Mouse (Mus musculus) large intestine, adult 2 months (tissue): ENCODE data around the gene Ankfy1. TPM values are rescaled to one million over a fixed set of nuclear protein-coding genes. Genes with fewer than 3 reads are reported as not detected.
"Not testable (repeated sequence)": the region's sequence is repeated elsewhere in the genome, so short reads cannot be mapped to it uniquely, and the experiment has no call there.

ENCODE experiments used
- DNase-seq: peaks from one replicate; pipeline ENCODE4 v3.0.0-alpha.2; 2012; ENCODE audit warnings: low read depth, low spot score
- WGBS: fragments of 180-500 bp; shearing (Covaris S2); methylation state at CpG from one replicate; pipeline ENCODE4 v1.1.7; 2018; 5-methylcytosine and 5-hydroxymethylcytosine counted together
- polyA plus RNA-seq: library from polyadenylated mRNA; depleted of rRNA; stranded (reverse); fragments of >200 nt; gene quantifications from 2 replicates; pipeline ENCODE4 v1.2.3, GENCODE M21; 2012; rRNA removed

The Ankfy1 gene
- polyA plus RNA-seq, result 25.5 and 35.2 TPM in 2 replicates

DNA sequence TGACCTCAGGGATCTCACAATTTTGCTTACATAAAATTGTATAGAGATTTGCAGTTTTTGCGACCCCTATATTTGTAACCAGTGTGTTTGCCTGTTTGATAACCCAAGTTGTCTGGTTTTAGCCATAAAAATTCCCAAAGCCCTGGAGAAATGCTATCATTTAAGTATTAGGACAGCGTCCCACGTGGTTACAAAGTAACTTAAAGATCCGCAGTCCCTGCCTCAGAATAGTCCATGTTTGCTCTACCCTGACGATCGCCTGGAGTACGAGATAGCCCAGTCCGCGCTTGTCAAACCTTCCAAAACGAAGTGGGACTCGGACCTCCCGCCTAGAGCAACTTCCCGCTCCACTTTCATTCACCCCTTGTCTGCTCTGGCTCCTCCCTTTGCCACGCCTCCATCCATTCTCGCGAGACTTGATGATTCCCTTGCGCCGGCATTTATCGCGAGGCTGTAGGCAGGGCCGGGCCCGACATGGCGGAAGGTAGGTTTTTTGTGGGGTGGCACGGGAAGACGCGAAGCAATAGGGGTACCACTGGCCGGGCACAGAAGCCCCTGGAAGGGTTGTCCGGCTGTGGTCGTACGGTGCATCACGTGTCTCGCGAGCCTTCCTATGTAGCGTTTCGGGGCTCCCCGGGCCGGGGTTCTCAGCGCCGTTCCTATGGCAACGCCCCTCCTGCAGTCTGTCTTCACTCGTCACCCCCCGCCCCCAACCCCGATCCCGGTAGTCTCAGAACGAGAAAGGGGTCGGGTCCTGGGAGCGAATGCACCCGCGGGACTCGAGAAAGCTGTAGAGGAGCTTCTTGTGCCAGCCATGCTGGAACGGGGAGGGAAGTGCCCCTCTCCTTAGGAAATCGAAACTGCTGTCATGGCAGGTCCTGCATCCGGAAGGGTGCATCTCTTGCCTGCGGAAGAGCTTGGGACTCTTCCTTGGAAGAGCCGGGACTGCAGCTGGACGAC, at the start of gene Ankfy1:
Gene Ankfy1, plus strand, starts transcription at position 456 of the 960 bp plus-strand sequence.
- WGBS, result under 1% methylated on average over 56 of the region's 56 CpGs
- peak; percentile 95 for DNase-seq

DNA sequence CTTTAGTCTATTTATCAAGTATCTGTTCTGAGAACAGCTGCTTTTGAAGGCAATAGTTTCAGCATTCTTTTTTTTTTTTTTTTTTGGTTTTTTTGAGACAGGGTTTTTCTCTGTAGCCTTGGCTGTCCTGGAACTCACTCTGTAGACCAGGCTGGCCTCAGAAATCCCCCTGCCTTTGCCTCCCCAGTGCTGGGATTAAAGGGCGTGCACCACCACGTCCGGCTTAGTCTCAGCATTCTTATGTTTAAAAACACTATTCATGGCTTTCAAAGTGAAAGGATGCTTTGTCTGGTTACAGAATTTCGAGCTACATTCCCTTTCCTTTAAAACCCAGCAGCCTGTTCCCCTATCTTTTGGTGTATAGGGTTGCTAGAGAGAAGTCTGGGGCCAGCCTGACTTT, 47.1 kb upstream of the Ankfy1 start:
- DNase-seq, result no peak
- WGBS, result 60% methylated on average over 4 of the region's 4 CpGs

DNA sequence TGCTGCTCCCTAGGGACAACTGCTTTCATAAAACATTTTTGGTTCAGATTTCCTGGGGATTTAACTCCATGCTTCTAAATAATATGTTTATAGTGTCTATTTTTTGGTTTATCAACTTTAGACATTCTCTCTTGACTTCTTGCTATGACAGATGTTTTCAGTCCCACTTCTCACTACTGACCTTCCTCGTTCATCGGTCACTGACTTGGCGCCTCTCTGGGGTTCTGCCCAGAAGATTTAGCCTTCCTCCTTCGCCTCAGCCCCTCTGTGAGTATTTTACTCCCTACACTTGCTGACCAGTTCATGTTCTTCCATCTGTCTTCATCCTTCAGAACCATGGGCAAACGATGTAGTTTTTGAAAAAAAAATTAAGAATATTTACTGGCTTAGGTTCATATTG, 44.4 kb upstream of the Ankfy1 start:
- no peak for DNase-seq
- 75% methylated on average over 5 of the region's 5 CpGs for WGBS

DNA sequence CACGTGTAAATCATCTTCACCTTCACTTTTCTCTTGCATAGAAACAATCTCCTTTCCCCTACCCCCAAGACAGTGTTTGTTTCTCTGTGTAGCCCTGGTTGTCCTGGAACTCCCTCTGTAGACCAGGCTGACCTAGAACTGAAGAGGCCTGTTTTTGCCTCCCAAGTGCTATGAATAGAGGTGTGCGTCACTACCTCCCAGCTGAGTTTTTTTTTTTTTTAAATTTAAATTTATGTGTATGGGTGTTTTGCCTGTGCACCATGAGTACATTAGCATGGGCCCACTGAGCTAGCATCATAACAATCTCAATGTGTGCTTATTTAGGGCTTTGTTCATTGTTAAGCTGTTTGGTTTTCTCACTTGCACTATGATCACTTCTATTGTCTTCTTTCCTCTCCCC, 39.5 kb upstream of the Ankfy1 start:
- WGBS, result 65% methylated on average over 2 of the region's 2 CpGs
- no peak for DNase-seq

DNA sequence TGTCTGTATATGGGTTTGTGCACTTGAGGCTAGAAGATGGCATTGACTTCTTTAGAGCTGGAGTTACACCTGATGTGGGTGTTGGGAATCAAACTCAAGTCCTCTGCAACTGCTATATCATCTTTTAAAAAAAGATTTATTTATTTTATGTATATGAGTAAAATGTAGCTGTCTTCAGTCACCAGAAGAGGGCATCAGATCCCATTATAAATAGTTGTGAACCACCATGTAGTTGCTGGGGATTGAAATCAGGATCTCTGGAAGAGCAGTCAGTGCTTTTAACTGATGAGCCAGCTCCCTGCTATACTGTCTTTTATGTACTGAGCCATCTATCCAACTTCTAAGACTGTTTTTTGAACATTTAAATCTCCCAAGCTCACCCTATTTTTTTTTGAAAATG, 29.9 kb upstream of the Ankfy1 start:
- no peak for DNase-seq

DNA sequence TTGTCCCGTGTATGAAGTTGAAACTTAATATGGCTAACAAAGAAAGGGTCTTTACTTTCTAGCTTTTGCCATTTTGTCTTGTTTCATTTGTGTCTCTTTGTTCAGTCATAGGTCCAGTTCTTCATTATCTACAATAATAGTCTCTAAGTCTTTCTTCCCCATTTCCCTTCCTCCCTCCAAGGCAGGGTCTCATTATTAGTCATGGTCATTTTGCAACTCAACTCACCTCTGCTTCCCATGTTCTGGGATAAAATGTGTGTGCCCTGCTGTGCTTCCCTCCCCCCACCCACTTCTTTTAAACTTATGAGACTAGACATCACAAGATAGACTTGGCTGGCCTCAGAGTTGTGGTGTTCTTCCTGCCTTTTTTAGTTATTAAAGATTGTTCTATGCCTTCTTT, 29.4 kb upstream of the Ankfy1 start:
- DNase-seq, result no peak
- WGBS, result 91% methylated on average over 1 of the region's 1 CpGs

DNA sequence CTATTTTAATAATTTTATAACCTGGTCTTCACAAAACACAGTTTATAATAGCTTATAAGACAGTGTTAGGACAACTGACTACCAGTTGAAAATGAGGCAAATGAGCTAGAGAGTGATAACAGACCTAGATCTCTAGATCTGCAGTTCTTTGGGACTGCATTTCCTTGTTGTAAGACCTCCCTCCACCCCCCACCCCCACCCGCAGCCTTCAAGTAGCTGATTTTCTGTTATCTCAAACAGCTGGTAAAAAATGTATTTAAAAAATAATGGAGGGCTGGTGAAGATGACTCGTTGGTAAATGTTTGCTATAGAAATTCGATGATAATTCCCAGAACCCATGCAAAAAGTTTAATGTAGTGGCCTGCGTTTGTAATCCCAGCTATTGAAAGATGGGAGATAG, 25.2 kb upstream of the Ankfy1 start:
- DNase-seq, result no peak
- WGBS, result 92% methylated on average over 4 of the region's 4 CpGs

DNA sequence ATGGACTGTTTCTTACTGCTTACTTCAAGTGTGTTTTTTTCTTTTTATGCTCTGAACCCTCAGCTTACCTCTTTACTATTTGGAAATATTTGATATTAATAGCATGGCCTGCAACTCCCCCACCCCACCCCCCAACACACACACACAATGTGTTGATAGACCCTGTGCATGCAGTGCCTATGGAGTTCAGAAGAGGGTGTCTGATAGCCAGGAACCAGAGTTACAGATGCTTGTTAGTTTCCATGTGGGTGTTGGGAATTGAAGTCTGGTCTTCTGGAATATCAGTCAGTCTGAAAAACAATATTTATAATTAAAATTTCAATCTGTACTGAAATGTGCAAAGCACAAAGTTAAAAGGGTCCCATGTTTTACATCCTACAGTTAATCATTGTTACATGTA, 19.2 kb upstream of the Ankfy1 start:
- DNase-seq, result no peak

DNA sequence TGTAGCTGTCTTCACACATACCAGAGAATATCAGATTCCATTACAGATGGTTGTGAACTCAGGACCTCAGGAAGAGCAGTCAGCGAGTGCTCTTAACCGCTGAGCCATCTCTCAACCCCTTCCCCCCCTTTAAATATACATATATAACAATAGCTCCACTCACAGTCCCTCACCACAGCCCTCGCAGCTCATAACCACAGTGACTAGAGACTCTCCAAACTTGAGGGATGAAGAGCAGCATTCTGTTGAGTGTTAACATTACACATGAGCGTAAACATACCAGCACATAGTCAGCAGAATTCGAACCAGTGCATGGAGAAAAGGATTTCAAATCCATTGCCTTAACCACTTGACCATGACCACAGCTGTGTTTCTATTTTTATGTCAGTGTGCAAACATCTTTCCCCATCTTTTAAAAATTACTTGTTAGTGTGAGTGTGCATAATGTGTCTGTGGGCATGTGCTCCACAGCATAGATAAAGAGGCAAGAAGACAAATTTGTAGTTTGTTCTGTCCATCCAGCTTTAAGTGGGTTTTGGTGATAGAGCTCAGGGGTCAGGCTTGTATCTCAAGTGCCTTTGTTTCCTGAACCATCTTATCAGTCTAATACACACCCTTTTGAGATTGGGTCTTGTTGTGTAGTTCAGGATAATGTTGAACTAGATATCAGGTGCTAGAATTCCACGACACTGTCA, 18.4 kb upstream of the Ankfy1 start:
- 75% methylated on average over 6 of the region's 6 CpGs for WGBS

DNA sequence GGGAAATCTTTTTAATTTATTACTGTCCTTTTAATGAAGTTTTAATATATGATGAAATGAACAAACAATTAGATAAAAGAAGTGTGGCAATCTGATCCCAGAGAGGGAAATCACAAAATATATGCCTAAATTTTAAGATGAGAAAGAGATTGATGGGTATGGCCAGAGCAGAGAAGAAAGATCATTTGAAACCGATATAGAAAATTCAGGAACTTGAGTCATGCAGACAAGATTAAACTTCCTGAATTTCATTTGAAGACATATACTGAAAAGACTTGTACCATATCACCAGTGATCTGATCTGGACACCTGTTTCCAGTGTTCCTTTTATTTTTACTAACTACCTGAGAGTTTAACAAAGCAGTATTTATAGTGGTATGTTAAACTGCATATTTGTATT, 17.4 kb upstream of the Ankfy1 start:
- DNase-seq, result no peak
- WGBS, result 79% methylated on average over 1 of the region's 1 CpGs

More for the DNA sequence above, 18.4 kb upstream of the Ankfy1 start:
- no peak for DNase-seq

DNA sequence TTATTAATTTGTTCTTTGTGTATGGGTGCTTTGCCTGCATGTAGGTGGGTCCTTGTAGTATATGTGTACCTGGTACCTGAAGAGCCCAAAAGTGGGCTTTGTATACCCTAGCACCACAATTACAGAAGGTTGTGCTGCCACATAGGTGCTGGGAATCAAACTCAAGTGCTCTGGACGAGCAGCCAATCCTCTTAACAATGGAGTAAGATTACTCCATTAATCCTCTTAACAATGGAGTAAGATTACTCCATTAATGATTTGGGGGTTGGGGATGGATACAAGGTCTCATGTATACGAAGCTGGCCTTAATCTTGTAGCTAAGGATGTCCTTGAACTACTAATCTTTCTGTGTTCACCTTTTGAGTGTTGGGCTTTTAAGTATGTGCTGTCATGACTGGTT, 14.5 kb upstream of the Ankfy1 start:
- DNase-seq, result no peak
- WGBS, result 88% methylated on average over 2 of the region's 2 CpGs

DNA sequence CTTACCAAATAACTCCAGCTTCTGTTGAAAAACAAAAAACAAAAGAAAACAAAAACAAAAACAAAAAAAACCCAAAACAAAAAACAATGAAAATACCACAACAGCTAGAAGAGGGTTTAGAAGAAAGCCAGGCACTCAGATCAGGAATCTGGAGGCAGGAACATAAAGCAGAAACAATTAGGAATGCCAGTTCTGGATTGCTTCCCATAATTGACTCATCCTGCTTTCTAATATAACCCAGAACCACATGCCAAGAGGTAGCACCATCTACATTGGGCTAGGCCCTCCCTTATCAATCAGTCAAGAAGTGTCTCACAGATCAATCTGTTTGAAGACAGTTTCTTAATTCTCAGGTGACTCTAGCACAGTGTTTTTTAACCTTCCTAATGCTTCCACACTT, 9.1 kb upstream of the Ankfy1 start:
- no peak for DNase-seq

DNA sequence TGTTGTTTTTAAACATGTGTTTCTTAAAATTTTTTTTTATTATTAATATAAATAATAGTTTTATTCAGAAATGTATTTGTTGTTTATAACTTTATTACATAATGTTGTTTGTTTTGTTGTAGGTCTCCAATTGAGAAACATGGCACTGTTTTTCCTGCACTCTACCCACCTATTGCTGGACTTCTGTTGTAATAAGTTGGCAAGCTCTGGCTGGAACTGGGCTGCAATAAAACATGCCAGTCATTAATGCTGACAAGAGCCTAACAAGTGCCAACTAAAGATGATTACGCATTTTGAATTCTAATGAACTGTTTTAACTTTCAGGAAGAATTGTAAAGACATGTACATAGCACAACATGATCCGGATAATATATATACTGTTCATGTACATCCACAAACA, 6.4 kb upstream of the Ankfy1 start:
- DNase-seq, result no peak
- WGBS, result 93% methylated on average over 2 of the region's 2 CpGs

DNA sequence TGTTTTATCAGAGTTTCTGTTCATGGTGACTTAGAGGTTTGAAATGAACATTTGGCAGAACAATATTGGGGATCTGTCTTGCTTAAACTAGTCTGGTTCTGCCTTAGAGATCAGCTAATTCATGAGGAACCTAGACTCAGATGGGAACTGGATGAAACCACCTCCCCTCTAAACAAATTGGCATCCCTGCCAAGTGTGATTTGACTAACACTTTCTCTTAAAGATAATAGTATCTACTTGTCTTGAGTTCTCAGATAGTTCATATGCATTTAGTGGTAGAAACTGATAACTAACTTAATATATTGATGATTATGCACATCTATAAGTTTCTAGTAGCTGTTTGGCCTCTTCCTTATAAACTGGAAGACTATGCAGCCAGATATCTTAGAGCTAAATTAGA, 3.1 kb upstream of the Ankfy1 start:
- DNase-seq, result no peak

DNA sequence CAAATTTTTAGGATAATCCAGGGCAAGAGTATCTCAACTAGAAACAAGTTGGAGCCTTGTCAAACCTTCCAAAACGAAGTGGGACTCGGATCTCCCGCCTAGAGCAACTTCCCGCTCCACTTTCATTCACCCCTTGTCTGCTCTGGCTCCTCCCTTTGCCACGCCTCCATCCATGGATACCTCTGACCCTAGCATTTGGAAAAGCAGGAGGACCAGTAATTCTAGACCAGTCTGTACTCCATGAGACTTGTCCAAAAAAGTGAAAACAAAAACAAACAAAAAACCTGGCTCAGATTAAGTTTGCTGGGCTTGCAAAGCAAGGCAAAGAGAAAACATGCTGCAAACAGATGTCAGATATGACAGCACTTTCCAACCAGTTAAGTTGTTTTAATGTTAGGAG, 1.6 kb upstream of the Ankfy1 start:
- WGBS, result 14% methylated on average over 5 of the region's 5 CpGs
- DNase-seq, result no peak

DNA sequence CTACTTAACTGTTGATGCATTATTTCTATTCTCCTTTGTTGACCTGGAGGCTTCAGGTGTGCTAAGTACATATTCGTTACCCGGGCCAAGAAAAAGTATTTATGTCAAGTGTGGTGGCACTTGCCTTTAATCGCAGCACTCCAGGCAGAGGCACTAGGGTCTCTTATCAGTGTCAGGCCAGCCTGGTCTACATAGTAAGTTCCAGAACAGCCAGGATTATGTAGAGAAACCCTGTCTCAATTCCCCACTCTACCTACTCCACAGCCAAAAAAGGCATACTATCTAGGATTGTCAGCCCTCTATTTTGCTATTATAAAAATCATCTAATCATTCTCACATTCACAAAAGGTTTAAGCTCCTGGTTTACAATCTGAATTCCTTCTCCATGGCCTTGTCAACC, 691 bp upstream of the Ankfy1 start:
- no peak for DNase-seq
- WGBS, result 45% methylated on average over 3 of the region's 3 CpGs

DNA sequence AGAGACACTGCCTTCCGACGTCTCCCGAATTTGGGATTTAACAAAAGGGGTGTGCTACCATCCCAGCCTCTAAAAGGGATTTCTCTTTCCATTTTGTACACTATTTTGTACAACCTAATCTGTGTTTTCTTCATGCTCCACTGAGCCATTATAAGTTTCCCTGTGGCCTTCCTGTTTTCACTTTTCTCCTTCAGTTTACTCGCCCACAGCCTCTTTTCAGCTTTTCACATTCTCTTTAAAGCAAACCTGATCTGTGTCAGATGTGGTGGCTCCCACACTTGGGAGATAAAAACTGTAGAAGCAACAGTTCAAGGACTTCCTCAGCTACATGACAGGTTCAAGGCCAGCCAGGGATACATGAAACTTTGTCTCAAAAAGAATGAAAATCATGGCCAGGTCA, 2.5 kb downstream of the Ankfy1 start:
- DNase-seq, result no peak
- WGBS, result 85% methylated on average over 4 of the region's 4 CpGs

DNA sequence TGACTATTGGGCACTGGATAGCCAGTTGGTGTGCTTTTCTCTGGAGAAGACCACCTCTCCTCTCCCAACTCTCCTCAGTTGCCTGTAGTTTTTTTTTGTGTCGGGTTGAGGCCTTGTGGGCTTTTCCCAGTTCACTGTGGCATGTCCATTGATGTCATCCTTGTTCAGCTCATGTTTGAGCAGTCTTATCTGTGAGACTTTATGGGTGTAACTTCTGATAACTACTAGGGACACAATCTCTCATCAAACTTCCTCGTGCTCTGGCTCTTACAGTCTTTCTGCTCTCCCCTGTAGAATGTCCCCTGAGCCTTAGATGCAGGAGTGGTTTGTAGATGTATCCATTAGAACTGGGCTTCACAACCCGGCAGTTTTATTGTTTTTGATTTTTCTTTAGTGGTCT, 5.2 kb downstream of the Ankfy1 start:
- DNase-seq, result no peak
- WGBS, result 50% methylated on average over 3 of the region's 3 CpGs

DNA sequence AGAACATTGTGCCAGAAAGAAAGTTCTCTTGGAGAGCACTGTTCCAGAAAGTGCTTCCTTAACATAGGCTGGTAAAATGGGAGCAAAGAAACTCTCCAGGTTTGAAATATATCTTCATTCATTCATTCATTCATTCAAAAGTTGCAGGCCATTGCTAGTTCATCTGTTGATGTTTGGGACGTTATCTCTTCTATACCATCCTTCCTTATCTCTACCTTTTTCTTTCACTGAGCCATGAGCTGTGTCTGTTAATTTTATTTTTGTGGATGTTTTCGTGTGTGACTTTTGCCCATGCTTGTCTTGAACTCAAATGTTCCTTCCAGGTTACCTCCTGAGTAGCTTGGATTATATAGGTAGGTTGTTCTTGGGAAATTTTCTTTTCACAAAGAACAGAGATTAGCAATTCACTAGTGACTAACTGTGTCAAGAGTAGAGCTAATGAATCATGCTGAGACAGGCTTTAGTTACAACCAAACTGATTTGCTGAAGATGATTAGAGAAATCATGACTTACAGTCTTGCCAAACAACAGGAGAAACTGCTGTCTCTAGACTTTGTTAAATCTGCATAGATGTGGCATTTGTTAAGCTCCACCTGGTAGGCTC, 6.7 kb downstream of the Ankfy1 start:
- WGBS, result 95% methylated on average over 2 of the region's 2 CpGs
- no peak for DNase-seq

DNA sequence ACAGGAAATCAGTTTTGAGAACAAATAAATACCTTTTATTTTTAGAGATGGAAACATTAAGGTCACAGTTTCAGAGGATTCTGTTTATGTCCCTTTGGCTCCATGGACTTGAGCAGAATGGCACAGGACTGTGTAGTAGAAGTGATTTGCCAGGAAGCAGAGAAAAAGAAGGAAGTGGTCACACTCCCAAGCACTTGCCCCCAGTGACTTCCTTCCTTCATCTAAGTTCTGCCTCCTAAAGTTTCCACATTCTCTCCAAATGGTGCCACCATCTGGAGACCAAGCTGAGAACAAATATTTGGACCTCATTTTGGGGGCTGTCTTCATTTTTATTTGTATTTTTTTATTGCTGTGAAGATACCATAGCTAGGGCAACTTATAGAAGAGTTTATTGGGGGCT, 7.5 kb downstream of the Ankfy1 start:
- no peak for DNase-seq

DNA sequence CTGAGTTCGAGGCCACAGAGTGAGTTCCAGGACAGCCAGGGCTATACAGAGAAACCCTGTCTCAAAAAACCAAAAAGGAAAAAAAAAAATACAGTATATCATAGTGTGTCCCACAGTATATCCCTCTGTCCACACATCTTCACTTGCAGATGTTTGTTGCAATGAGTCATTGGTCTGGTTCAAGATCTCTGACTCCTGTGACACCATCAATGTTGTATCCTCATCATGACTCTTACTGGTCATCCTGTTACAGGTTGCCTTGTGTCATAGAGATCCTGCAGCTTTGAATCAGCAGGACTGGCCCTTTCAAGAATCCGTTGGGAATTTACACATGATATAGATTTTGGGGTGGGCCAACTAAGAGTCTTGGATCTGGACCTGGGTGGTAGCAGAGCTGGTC, 15.3 kb downstream of the Ankfy1 start:
- DNase-seq, result not testable (repeated sequence)
- 83% methylated on average over 2 of the region's 2 CpGs for WGBS
